Mouse (Mus musculus): ENCODE results near the gene Fut11.

DNA sequence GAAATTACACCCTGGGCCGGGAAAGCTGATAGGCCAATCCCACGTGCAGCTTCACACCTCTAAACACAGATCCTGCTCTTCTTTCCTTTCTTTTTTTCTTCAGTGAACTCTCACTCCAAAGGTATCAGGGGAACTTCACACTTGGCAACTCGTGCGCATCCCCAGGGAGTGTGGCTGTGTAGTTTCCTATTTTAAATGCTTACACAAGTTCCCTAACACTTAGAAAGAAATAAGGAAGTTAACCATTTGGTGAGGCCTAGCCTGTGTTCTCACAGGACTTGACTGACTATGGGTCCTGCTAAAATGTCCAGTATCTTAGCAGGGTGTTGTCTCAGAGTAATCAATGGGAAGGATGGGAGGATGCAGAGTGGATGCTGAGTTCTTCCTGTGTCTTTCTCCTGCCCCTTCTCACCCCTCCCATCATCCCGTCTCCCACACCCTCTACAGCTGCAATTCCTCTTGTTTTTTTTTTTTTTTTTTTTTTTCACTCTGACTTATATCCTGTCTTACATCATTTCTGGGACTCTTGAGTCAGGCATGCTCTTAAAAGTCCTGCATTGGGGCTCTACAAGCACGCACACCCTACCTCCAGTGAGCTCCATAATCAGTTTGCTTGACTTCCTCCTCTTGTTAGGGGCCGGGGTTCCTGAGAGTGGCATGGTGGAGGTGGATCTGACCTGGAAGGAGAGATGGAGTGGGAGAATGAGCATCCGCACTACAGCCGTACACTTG, 39.9 kb upstream of the Fut11 start:
- TF ChIP-seq GABPA (IDR thresholded peaks at IDR 0.05; ENCODE audit: low read depth, low read length) (no peak), GATA1 (IDR thresholded peaks at IDR 0.05; ENCODE audit: low read depth, low read length) (no peak), CTCF (IDR thresholded peaks at IDR 0.05 in 2 of 3, conservative IDR thresholded peaks at IDR 0.05 in 1 of 3; ENCODE audit: control insufficient read depth in 1 of 3, insufficient read depth in 1 of 3, low read depth in 2 of 3, low read length in 3 of 3, poor library complexity in 1 of 3, severe bottlenecking in 1 of 3) (no peak), POLR2AphosphoS5 (IDR thresholded peaks at IDR 0.05; ENCODE audit: borderline replicate concordance, low read depth, low read length) (no peak), POLR2A (IDR thresholded peaks at IDR 0.05; ENCODE audit: control insufficient read depth in 1 of 2, insufficient read depth in 1 of 2, low read depth in 1 of 2, low read length in 2 of 2, poor library complexity in 1 of 2) (no peak)

Measured in MEL (cell line).